Mouse (Mus musculus) 3T3-L1 (cell line): ENCODE measurements around the gene Mgat4d.
"Not testable (repeated sequence)": the region's sequence is repeated elsewhere in the genome, so short reads cannot be mapped to it uniquely, and the experiment has no call there.

ENCODE experiments used
- DNase-seq: peaks from one replicate; pipeline ENCODE4 v3.0.0-alpha.2; 2015; ENCODE audit warnings: low read depth, low spot score

The Mgat4d gene

GRCm38 (mm10) chr8:83390006-83390701 lies 41.9 kb downstream of the Mgat4d start:
- DNase-seq: no peak

GRCm38 (mm10) chr8:83392521-83392920 lies 44.2 kb downstream of the Mgat4d start:
- DNase-seq: no peak

- DNase-seq: no peak
Observed at GRCm38 (mm10) chr8:83394325-83394724, 46.1 kb downstream of the Mgat4d start.

- no peak for DNase-seq
Observed at GRCm38 (mm10) chr8:83396680-83397079, 48.4 kb downstream of the Mgat4d start.

- no peak for DNase-seq
Observed at GRCm38 (mm10) chr8:83397726-83398125, 49.5 kb downstream of the Mgat4d start.

- DNase-seq: no peak
Observed at GRCm38 (mm10) chr8:83405548-83405947, 57.3 kb downstream of the Mgat4d start.

- DNase-seq: peak; percentile 75
Observed at GRCm38 (mm10) chr8:83406836-83407235, 58.6 kb downstream of the Mgat4d start.

GRCm38 (mm10) chr8:83408496-83408895 lies 60.2 kb downstream of the Mgat4d start:
- DNase-seq: no peak

GRCm38 (mm10) chr8:83416878-83417277 lies 68.6 kb downstream of the Mgat4d start:
- DNase-seq: no peak

GRCm38 (mm10) chr8:83417970-83418369 lies 69.7 kb downstream of the Mgat4d start:
- no peak for DNase-seq

- DNase-seq: no peak
Observed at GRCm38 (mm10) chr8:83418805-83419516, 70.7 kb downstream of the Mgat4d start.

- DNase-seq: no peak
Observed at GRCm38 (mm10) chr8:83421354-83421753, 73.1 kb downstream of the Mgat4d start.

GRCm38 (mm10) chr8:83423032-83423825 lies 75.0 kb downstream of the Mgat4d start:
- no peak for DNase-seq

GRCm38 (mm10) chr8:83425202-83425601 lies 76.9 kb downstream of the Mgat4d start:
- no peak for DNase-seq

GRCm38 (mm10) chr8:83426104-83426759 lies 78.0 kb downstream of the Mgat4d start:
- DNase-seq: peak; percentile 19

GRCm38 (mm10) chr8:83426949-83427348 lies 78.7 kb downstream of the Mgat4d start:
- no peak for DNase-seq

GRCm38 (mm10) chr8:83428621-83429020 lies 80.3 kb downstream of the Mgat4d start:
- DNase-seq: not testable (repeated sequence)

- DNase-seq: no peak
Observed at GRCm38 (mm10) chr8:83429071-83429524, 80.8 kb downstream of the Mgat4d start.
